Mouse (Mus musculus) left cerebral cortex, postnatal 4 days (tissue): Measurements from ENCODE around the gene Utp3. TPM values are rescaled to one million over a fixed set of nuclear protein-coding genes. Genes with fewer than 3 reads are reported as not detected.
"Not testable (repeated sequence)": the region's sequence is repeated elsewhere in the genome, so short reads cannot be mapped to it uniquely, and the experiment has no call there.

ENCODE experiments used
- DNase-seq: peaks from one replicate; pipeline ENCODE4 v3.0.0-alpha.2; 2022
- intact Hi-C: fragments of 180-260 bp; cut with DNase I; formaldehyde crosslinking; loops from one replicate; pipeline ENCODE4 v1.15.1; 2025
- total RNA-seq, 2 experiments: library from RNA; stranded (reverse); gene quantifications; 2 replicates each; pipeline ENCODE4 v1.2.3; 2021

Gene Utp3
- 10 to 100 TPM; 29.2 to 29.7 TPM for total RNA-seq

DNA sequence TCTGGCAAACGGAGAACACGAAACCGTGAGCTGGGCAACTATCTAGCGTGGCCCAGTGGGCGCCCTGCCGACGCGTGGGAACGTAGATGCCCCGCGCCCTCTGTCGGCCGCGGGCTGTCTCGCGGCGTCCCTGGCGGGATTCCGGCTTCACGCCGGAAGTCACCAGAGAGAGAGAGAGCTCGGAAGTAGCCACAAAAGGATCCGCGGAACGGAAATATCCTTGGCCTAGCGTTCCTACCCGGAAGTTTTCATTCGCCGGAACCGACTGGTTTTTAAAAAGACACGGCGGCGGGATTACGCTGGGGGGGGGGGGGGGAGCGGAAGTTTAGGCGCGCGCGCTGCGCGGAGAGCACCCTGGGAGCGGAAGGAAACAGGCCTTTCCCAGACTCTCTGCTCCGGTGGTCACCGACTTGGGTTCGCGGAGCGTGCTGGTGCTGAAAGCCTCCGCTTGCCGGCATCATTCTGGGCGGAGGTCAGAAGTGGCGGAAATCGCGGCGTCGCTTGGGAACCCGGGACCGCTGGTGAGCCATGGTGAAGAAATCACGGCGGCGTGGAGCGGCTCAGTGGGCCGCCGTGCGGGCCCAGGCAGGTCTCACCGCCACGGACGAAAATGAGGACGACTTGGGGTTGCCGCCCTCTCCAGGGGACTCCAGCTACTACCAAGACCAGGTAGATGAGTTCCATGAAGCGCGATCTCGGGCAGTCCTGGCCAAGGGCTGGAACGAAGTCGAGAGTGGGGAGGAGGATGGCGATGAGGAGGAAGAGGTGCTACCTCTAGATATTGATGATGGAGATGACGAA is at the start of gene Utp3:
Gene Utp3 (plus strand): TSS at position 377 of the 801 bp plus-strand sequence.
- intact Hi-C loops = no loop called here
- peak; percentile 95 for DNase-seq

DNA sequence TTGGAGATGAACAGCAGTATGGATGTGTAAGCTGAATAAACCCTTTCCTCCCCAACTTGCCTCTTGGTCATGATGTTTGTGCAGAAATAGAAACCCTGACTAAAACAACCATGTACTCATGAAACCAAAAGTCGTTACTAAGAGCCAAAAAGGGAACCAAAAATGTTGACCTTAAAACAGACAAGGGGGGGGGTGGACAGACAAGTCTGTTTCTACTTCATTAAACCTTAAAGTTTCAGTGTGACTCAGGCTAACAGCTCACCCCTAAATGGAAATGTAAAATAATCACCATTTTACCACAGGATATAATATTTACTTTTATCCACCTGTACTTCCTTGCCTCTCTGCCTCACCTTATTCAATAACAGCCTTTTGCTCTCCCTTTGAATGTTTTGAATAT is 45.7 kb upstream of the Utp3 start:
- intact Hi-C loops = no loop called here

DNA sequence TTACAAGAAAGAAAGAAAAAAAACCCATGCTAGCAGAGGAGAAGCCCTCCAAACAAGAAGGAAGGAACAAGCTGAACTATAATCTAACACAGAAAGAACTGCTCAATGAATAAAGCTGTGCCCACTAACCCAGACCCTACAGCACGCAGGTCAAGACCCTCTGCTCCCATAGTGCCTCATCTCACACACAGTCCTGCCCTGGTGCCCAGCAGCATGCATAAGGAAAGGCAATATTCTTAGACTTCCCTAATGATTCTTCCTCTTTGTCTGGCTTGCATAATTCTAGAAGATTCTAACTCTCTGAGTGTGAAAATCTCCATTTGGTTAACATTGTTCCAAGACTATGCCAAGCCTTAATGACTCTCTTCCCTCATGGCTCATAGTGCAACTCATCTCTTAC is 45.3 kb upstream of the Utp3 start:
- intact Hi-C loops = no loop called here
- DNase-seq = no peak

More for the DNA sequence above, 45.7 kb upstream of the Utp3 start:
- DNase-seq = no peak

DNA sequence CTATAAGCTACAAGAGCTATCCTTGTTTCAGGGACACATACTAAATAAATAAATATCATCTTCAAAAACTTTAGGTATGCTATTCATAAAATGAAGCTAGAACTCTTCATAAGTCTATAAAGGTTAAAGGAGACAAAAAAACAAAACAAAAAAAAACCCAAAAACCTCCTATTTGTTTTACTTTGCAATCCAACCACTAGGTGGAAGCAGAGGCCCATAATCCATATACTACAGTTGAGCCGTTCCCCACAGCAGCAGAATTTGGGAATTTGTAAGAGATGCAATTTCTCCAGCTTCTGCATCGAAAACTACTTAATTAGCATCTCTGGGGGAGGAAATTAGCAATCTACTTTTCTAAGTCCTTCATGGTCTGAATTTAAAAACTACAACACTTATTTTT is 35.0 kb upstream of the Utp3 start:
- peak; percentile 11 for DNase-seq
- intact Hi-C loops = no loop called here

DNA sequence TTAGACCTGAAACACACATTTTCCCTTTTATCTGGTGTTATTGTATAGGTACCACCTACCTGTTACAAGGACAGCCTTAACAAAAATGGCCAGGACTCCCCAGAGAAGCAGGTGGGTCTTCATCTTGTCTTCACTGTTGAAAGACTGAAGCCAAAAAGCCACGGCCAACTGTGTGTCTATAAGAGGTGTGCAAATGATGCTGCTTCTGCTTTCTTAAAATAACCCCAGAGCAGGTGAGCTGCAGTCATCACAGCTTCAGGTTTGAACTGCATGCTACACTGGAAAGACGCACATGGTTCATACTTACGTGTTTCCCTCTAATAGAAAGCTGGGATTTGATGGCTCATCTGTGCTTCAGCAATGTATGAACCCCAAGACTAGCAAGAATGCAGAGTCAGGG is 26.6 kb upstream of the Utp3 start, which contains the start of gene Jchain:
Gene Jchain (minus strand): TSS at position 235 of the 400 bp plus-strand sequence.
- DNase-seq = no peak
- intact Hi-C loops = no loop called here

DNA sequence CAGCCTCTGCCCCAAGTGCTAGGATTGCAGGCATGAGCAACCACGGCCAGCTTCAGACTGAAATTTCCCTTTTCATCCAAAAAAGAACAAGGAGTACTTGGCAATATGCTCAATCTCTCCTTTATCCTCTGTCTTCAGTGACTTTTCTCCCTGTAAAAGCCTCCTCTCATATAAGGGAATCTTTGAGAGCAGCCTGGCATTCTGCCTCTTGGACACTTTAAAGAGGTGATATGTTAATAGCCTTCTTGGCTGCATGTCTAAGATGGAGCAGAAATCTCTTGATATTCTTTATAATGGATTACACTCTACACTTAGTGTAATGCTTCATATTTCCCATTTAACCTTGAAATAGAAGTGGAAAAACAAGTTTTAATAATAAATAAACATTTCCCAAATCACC is 23.4 kb upstream of the Utp3 start:
- no peak for DNase-seq
- intact Hi-C loops = no loop called here

DNA sequence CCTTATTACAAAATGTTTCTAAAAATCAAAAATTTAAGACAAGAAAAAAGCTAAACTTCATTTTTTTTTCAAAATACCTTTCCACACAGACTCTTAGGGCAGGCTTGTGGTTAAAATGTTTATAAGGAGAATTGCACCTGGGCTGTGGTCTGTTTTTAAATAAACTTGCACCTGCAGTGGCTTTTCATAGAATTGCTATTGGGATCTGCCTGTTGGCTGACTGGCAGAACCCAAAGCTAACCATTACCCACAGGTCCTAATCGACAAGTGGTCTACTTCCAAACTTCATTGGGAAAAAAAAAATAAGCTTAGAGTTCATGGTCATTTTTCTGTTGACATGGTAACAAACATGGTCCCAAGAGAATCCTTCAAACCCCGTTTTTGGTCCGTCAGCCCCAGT is 19.6 kb upstream of the Utp3 start:
- DNase-seq = no peak
- intact Hi-C loops = no loop called here

DNA sequence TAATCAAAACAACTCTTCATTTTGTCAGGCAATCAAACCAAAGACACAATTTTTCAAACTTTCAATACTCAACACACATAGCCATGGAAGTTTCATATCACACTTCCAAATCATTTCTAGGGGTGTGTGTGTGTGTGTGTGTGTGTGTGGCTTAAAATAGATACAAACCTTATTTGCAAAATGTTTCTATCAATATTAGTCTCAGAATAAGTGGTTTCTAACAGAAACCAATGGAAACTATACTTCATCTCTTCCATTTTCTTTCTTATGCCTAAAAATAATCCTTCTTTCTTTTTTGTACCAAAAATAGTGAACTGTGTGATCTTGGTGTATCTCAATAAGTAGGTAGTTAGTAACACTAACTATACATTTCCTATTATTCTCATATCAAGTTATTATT is 13.4 kb upstream of the Utp3 start:
- intact Hi-C loops = no loop called here

DNA sequence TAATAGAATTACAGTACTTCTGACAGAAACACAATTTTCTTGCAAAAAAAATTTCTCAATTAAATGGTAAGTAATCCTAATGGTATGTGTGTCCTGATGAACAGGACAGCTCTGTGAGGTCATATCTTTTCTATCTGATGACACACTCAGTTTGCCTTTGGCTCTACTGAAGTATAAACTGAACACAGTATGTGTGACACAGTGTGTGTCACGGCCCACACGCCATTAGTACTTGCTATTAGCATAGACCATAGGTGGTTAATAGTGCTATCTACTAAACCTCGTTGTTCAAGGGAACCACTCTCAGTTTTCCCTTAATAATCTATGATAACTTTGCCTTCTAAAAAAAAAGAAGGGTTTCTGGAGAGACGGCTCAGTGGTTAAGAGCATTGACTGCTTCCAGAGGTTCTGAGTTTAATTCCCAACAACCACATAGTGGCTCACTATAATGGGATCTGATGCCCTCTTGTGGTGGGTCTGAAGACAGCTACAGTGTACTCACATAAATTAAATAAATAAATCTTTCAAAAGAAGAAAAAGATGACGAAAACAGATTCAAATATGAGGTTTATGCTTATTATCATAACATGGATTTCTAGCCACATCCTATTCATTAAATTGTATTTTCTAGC is 11.5 kb upstream of the Utp3 start:
- intact Hi-C loops = no loop called here
- peak; percentile 42 for DNase-seq

More for the DNA sequence above, 13.4 kb upstream of the Utp3 start:
- DNase-seq = no peak

DNA sequence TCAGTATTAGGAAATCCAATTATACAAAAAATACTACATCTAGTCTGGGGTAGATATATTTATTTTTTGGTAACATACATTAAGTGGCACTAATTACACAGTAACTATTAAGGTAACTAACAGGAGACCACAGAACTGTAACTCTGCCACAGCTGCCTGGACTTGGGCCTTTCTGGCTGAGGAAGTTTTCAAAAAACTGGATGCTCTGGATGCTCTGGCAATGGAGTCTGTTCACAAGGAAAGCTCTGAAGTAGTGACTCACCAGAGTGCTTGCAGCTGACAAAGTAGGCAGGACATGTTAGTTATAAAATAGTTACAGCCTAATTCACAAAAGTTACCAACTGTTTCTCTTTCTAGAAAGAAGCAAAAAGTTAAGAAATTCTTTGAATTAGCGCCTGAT is 9.9 kb upstream of the Utp3 start:
- intact Hi-C loops, DNase-seq: not testable (repeated sequence)

DNA sequence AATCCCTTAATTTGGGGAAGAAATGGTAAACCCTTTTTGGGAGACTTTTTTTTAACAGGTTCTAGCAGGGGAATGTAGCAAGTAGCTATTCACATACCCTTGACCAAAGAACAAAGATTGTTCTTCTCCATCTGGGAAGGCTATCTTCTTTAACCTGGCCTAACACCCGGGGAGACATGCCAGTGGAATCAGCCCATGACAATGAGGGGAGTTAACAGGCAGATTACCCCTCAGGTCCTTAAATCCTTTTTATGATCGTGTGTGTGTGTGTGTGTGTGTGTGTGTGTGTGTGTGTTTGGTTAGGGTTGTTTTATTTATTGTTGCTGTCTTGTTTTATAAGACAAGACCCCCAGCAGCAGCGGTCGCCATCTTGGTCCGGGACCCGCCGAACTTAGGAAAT is 8.7 kb upstream of the Utp3 start:
- intact Hi-C loops = no loop called here
- no peak for DNase-seq

DNA sequence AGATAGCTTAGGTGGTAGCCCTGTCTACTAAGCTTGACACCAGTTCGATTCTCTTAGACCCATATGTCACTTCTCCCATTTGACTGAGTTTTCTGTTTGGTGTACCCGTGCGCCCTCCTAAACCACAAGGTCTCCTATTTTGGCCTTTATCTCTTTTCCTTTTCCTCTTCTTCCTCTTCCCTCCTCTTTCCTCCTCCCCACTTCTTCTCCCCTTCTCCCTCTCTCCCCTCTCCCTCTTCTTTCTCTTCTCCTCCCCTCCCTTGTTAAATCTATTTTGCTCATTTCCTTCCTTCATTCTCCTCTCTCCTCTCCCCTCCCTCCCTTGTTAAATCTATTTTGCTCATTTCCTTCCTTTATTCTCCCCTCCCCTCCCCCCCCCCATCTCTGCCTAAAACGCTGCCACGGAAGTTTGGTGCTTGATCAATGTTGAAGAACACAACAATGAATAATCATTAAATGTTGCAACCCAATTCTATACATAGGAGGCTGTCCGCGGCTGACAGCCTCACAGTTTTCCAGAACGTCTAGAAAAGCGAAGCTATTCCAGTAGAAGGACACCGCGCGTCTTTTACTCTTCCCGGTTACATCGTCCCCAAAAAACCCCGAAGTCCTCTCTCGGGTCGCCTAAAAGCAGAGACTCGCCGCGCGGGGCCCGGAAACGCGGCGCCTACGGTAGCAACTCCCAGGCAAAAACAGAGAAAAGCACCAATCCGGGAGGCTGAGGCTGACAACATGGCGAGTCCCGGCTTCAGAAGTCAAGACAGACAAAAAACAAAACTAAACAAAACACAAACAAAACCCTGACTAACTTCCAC is 784 bp upstream of the Utp3 start:
- DNase-seq = no peak
- intact Hi-C loops = no loop called here

DNA sequence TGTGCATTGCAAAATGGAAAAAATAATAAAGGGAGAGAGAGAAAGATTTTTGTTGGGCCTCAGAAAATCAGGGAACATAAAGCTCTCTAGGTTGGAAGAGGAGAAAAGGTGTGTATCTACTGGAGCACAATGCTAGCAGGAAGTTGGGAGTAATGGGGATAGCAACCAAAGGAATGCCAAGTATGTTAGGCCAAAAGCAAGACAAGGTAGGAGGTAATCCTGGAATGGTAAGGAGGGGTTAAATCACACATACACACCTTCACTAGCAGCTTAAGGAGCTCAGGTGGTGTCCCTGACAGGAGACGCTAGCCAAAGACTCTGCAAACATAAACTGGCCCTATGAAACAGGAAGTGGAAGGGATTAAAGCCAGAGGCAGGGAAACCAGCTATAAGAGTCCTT is 4.7 kb downstream of the Utp3 start:
- intact Hi-C loops = no loop called here
- no peak for DNase-seq

DNA sequence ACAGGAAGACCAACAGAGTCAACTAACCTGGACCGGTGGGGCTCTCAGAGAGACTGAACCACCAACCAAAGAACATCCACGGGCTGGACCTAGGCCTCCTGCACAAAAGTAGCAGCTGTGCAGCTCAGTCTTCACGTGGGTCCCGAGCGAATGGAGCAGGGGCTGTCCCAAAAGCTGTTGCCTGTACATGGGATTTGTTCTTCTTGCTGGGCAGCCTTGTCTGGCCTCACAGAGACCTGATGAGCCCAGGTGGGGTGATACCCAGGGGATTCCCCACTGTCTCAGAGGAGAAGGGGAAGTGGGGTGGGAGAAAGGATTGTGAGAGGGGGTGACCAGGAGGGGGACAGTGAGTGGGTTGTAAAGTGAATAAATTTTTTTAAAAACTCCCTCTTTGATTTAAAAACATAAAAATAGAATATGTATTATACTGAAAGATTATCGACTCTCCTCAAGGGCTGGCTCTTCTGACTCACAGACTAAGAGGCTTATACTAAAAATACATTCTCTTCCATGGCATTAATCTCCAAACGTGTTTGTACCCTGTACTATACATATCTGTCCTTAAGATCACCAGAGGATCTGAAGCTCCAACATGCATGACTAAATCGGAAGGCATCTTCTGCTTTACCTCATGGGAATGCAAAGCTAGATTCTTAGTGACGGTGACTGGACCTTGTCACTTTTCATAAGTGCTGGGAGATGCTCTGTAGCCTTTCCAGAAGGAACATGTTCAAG is 7.0 kb downstream of the Utp3 start:
- no peak for DNase-seq
- intact Hi-C loops = no loop called here

DNA sequence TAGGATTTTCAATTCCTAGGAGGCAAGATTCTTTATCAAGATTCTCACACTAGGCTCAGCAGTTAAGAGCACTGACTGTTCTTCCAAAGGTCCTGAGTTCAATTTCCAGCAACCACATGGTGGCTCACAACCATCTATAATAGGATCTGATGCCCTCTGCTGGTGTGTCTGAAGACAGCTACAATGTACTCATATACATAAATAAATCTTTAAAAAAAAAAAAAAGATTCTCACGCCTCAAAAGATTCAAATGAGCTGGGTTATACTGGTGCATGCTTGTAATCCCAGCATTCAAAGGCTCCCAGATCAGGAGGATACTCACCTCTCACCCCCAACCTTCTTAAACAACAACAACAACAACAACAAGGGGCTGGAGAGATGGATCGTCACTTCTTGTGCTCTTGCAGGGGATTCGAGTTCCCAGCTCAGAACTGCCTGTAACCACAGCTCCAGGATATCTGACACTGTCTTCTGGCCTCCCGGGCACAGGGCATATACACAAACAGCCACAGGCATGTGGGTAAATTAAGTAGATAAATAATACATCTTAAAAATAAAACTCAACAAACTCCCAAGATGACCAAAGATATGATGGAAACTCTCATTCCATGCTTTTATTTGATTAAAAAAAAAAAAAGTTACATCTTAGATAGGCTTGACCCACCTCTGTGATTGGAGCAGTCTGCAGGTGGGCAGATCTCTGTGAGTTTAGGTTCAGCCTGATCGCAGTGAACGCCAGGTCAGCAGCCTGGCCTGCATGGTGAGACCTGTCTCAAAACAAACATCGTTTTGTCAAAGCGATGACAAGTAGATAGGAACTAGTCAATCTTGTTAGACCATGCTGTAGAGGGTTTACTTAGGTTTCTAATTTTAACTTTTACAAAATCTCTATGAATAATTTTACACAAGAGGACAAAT is 8.9 kb downstream of the Utp3 start:
- intact Hi-C loops = no loop called here
- DNase-seq = no peak

DNA sequence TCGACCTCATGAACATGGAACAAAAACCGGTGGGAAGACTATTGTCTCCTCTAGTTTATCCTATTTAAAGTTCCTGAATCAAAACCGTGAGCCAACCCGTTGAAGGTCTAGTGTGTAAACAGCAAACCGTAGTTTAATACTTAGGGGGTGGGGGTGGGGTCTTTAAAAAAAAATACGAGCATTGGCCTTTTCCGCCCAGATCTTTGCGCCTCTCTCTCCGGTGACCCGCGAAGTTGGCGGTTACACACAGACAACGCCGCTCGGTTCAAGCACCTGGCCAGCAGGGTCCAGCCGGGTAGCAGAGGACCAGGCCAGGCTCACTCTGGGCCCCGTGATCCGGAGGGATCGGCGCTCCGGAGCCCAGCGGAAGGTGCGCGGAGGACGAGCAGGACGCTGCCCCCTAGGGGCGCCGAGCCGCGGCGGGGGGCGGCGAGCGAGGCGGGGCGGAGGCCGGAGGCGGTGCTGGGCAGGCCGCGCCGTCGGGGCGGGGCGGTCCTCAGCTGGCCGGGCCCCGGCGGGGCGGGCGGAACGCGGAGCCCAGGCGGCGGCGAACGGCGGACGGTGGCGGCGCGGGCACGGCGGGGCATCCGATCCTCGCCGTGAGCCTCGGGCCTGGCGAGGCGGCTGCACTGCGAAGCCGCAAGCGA is 10.4 kb downstream of the Utp3 start, which contains the start of gene Rufy3:
Gene Rufy3 (plus strand): TSS at position 540 of the 647 bp plus-strand sequence.
- intact Hi-C loops = no loop called here
- peak; percentile 71 for DNase-seq

DNA sequence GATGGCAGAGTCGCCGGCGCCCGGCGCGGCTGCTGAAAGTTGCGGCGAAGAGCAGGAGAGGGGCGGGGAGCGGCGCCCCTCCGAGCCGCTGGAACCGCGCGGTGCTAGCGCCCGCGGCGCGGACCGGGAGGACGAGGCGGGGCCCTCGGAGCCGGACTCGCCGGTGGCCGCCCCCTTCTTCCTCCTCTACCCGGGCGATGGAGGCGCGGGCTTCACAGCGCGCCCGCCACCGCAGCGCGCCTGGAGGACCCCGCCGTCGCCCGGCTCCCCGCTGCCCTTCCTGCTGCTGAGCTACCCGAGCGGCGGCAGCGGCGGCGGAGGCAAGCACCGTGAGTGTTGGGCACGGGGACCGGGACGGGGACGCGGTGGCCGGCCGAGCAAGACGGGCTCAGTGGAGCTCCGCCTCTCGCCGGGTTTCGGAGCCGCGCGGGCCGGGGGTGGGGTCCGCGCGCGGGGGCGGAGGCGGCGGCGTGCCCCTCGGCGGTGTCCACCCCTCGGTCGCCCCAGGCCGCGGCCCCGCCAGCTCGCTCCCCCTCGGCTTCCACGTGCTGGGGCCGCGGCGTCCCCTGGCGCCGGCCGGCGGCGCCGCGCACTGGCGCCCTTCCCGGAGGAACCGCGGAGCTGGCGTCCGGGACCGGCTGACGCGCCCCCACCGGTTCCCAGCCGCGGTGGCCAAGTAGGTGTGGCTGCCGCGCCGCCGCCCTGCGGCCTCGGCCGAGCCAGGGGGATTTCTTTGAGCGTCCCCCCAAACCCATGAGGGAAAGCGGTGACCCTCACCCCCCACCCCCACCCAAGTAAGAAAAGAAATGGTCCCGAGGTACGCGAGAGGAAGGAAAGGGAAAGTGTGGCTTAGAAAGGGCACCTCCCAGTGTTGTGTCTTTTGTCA is 11.1 kb downstream of the Utp3 start:
- peak; percentile 55 for DNase-seq
- intact Hi-C loops = no loop called here
